Mouse (Mus musculus): ENCODE data around the gene Asb2. TPM values are rescaled to one million over a fixed set of nuclear protein-coding genes. Genes with fewer than 3 reads are reported as not detected.

Gene Asb2
- polyA plus RNA-seq, 1 experiment from 2014 or later: 23.6 TPM

DNA sequence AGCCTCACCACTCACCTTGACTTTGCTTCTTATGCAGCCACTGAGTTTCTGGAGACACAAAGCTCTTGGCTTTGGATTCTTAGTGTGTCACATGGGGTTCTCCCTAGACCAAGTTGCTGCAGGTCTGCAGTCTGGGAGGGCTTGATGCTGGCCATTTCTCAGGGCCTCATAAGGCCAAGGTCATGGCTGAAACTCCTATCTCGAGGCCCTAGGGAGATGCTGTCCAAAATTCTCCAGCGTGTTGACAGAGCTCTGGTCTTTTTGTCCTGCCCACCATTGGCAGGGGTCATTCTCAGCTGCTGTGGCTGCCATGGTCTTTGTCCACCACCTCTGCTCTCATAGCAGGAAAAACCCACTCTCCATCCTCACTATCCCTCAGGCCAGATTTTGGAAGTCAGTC is 11.4 kb upstream of the Asb2 start:
- no peak overlapping the region for H3K4me2 ChIP-seq (ENCODE audit: low read depth, low read length)
- no peak overlapping the region for H3K4me3 ChIP-seq (ENCODE audit: low read length)
- no peak overlapping the region for H3K27ac ChIP-seq (ENCODE audit: low read length)
- no peaks in the 10 kb centered on the region for H3K36me3 ChIP-seq (ENCODE audit: control insufficient read depth, insufficient read depth, low read length)
- no peaks in the 10 kb centered on the region for H3K9me3 ChIP-seq (ENCODE audit: control insufficient read depth, low read length)
- no peak for ATAC-seq
- 76% methylated on average over 2 of the region's 2 CpGs for WGBS
- 0 out of 2 replicates have a peak, but pooled peaks cover 2% of the 10 kb centered on the region for H3K27me3 ChIP-seq (replicated peaks; ENCODE audit: control insufficient read depth, insufficient read depth, low read length)
- H3K9ac ChIP-seq (ENCODE audit: low read depth, low read length): no peak overlapping the region
- H3K4me1 ChIP-seq (ENCODE audit: control insufficient read depth, insufficient read depth, low read length): no peaks in the 10 kb centered on the region

DNA sequence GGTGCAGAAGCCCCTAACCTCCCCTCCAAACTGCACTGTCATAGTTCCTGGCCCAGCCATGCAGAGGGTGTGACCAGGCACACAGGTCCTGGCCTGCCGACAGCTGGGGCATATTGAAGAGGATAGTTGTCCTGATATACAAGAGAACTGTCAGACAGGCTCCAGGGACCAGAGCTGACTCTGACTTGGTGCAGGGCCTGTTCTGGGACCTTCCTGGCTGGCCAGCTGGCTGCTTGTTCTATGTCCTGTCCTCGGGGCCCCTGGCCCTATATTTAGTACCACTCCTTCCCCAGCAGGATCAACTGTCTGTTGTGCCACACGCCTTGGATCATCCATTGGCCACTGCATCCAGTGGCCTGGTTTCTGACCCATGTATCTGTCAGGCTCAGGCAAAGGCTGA is 6.5 kb upstream of the Asb2 start:
- Histone ChIP-seq H3K9me3 (ENCODE audit: control insufficient read depth, low read length) (no peaks in the 10 kb centered on the region), H3K27me3 (replicated peaks; ENCODE audit: control insufficient read depth, insufficient read depth, low read length) (0 out of 2 replicates have a peak, but pooled peaks cover 2% of the 10 kb centered on the region), H3K4me1 (ENCODE audit: control insufficient read depth, insufficient read depth, low read length) (no peaks in the 10 kb centered on the region), H3K4me3 (ENCODE audit: low read length) (no peak overlapping the region), H3K27ac (ENCODE audit: low read length) (no peak overlapping the region), H3K9ac (ENCODE audit: low read depth, low read length) (no peak overlapping the region), H3K36me3 (ENCODE audit: control insufficient read depth, insufficient read depth, low read length) (no peaks in the 10 kb centered on the region), H3K4me2 (ENCODE audit: low read depth, low read length) (no peak overlapping the region)
- no peak for ATAC-seq
- 76% methylated on average over 3 of the region's 3 CpGs for WGBS

DNA sequence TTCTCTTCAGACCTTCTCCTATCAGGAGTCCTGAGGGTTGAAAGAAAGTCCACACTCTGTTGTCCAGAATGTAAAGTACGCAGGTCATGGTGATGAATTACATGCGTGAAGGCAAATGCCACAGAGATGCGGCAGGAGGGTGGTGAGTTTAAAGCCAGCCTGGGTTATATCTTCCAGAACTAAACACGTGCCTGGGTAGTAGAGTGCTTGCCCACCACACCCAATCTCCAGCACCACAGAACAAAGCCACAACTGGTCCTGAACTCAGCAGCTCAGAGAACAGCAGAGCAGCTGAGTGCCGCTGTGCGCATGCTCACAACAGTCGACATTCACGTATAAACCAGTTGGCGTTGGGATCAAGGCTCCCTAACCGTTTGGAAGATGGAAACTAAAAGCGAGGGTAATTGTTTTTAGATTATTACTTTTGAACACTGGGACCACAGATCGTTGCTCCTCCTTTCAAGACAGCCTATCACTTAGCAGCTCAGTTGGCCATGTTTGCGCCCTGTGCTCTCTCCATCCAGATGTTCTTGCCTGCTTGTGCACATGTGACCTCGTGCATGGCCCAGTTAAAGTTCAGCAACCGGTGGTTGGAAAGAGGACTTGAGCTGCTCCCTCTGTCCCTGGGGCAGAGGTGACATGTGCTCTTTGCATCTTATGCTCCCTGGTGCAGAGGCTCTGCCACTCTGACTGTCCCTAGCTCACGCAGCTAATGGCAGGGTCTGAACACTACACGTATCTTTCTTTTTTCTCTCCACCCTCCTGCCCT is 5.9 kb upstream of the Asb2 start:
- Histone ChIP-seq H3K4me1 (ENCODE audit: control insufficient read depth, insufficient read depth, low read length) (no peaks in the 10 kb centered on the region), H3K4me2 (ENCODE audit: low read depth, low read length) (no peak overlapping the region), H3K27me3 (replicated peaks; ENCODE audit: control insufficient read depth, insufficient read depth, low read length) (0 out of 2 replicates have a peak, but pooled peaks cover 2% of the 10 kb centered on the region), H3K4me3 (ENCODE audit: low read length) (no peak overlapping the region), H3K36me3 (ENCODE audit: control insufficient read depth, insufficient read depth, low read length) (no peaks in the 10 kb centered on the region), H3K9ac (ENCODE audit: low read depth, low read length) (no peak overlapping the region), H3K9me3 (ENCODE audit: control insufficient read depth, low read length) (no peaks in the 10 kb centered on the region), H3K27ac (ENCODE audit: low read length) (no peak overlapping the region)
- no peak for ATAC-seq
- 84% methylated on average over 17 of the region's 17 CpGs for WGBS

DNA sequence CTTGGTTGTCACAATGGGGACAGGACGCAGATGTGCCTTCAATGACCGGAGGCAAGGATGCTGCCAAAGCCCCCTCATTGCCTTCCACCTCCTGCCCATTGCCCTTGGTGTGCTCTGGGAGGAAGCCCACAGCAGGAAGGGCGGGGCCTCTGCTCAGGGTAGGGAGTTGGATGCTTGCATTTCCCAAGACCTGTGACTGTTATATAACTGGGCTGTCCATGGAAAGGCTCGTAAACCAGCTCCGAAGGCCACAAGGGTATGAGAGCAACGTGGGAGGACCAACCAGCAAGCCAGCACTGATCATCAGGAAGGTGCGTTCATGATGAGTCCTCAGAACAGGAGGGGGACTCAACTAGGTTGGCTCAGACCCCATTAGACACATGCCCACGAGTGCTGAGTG is 5.0 kb upstream of the Asb2 start:
- Histone ChIP-seq H3K36me3 (ENCODE audit: control insufficient read depth, insufficient read depth, low read length) (no peaks in the 10 kb centered on the region), H3K27ac (ENCODE audit: low read length) (no peak overlapping the region), H3K4me1 (ENCODE audit: control insufficient read depth, insufficient read depth, low read length) (no peaks in the 10 kb centered on the region), H3K4me3 (ENCODE audit: low read length) (no peak overlapping the region), H3K9ac (ENCODE audit: low read depth, low read length) (no peak overlapping the region), H3K4me2 (ENCODE audit: low read depth, low read length) (no peak overlapping the region), H3K9me3 (ENCODE audit: control insufficient read depth, low read length) (no peaks in the 10 kb centered on the region), H3K27me3 (replicated peaks; ENCODE audit: control insufficient read depth, insufficient read depth, low read length) (0 out of 2 replicates have a peak, but pooled peaks cover 2% of the 10 kb centered on the region)
- 72% methylated on average over 8 of the region's 8 CpGs for WGBS
- no peak for ATAC-seq

DNA sequence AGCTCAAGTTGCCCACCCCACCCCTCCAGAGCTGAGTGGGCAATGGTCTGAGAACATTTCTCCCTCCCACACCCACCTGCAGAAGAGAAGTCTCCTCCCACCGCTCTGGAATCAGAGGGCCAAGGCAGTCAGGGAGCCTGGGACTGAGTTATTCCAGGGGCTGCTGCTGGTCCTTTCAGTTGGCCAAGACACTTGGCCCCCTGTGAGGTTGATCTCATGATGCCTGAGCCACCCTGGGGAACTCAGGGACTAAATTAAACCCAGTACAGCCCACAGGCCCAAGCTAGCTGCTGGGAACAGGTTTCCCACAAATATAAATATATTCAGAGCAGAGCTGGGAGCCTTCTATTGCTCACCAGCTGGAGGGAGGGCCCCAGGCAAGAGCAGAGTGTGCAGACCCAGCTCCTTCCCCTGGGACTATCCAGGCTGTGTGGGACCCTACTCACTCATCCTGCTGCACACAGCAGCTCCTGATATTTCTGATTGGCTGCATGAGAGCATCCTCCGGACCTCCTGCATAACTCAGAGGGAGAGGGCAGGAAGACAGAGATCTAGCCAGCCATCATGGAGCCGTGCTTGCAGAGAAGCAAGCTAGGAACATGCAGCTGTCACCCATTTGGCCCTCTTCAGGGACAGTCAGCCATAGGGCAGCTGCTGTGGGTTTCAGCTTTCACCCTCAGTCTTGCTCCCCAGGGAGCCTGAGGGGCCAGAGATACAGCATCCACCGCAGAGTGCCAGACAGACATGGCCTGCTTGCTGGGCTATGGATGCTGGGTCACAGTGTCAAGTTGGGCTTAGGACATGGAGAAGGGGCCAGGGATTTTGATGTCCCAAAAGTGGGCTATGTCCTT is 3.4 kb upstream of the Asb2 start:
- no peak overlapping the region for H3K4me3 ChIP-seq (ENCODE audit: low read length)
- no peak for ATAC-seq
- H3K36me3 ChIP-seq (ENCODE audit: control insufficient read depth, insufficient read depth, low read length): no peaks in the 10 kb centered on the region
- whole genome bisulfite sequencing: 48% methylated on average over 4 of the region's 4 CpGs
- H3K27me3 ChIP-seq (replicated peaks; ENCODE audit: control insufficient read depth, insufficient read depth, low read length): 0 out of 2 replicates have a peak, but pooled peaks cover 2% of the 10 kb centered on the region
- no peaks in the 10 kb centered on the region for H3K4me1 ChIP-seq (ENCODE audit: control insufficient read depth, insufficient read depth, low read length)
- no peak overlapping the region for H3K4me2 ChIP-seq (ENCODE audit: low read depth, low read length)
- H3K9ac ChIP-seq (ENCODE audit: low read depth, low read length): 0 out of 2 replicates have a peak overlapping the region, but pooled peaks have one; percentile 12
- H3K27ac ChIP-seq (ENCODE audit: low read length): no peak overlapping the region
- no peaks in the 10 kb centered on the region for H3K9me3 ChIP-seq (ENCODE audit: control insufficient read depth, low read length)

DNA sequence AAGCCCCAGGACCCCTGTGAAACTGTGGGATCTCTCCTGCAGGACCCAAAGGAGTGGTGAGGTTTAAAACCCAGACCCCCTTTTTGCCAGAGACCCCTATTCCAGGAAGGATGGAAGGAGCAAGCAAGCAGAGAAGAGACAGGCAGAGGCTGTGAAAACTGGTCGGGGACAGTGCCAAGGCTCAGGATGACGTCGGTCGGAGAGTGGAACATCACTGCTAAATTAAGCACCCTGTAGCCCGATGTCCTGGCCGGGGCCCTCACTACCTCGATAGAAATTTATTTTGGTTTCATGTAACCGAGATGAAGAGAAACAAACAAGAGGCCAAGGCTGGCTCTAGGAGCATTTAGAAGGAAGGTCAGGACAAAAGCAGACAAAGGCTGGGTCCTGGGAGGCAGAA is 2.4 kb upstream of the Asb2 start:
- H3K27me3 ChIP-seq (replicated peaks; ENCODE audit: control insufficient read depth, insufficient read depth, low read length): no peaks in the 10 kb centered on the region
- no peaks in the 10 kb centered on the region for H3K4me1 ChIP-seq (ENCODE audit: control insufficient read depth, insufficient read depth, low read length)
- no peaks in the 10 kb centered on the region for H3K9me3 ChIP-seq (ENCODE audit: control insufficient read depth, low read length)
- no peaks in the 10 kb centered on the region for H3K36me3 ChIP-seq (ENCODE audit: control insufficient read depth, insufficient read depth, low read length)
- no peak overlapping the region for H3K27ac ChIP-seq (ENCODE audit: low read length)
- no peak overlapping the region for H3K4me2 ChIP-seq (ENCODE audit: low read depth, low read length)
- H3K4me3 ChIP-seq (ENCODE audit: low read length): no peak overlapping the region
- H3K9ac ChIP-seq (ENCODE audit: low read depth, low read length): no peak overlapping the region
- ATAC-seq: no peak
- WGBS: 80% methylated on average over 8 of the region's 8 CpGs

DNA sequence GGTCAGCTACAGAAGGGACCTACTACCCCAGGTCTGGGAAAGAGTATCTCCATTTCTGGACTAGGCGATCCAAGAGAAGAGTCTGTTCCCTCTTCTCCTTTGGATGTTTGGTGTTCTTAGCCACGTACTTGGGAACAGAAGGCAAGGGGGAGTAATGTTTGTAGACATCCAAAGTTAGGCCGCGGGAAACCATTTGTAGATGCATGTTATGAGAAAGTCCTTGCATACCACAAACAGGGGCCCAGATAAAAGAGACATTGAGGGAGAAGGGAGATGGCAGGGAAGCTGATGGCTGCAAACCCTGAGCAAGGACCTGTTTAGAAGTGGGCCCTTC is 581 bp upstream of the Asb2 start:
- Histone ChIP-seq H3K27ac (ENCODE audit: low read length) (peak overlapping the region; percentile 69), H3K27me3 (replicated peaks; ENCODE audit: control insufficient read depth, insufficient read depth, low read length) (no peaks in the 10 kb centered on the region), H3K9ac (ENCODE audit: low read depth, low read length) (no peak overlapping the region), H3K9me3 (ENCODE audit: control insufficient read depth, low read length) (no peaks in the 10 kb centered on the region), H3K4me3 (ENCODE audit: low read length) (no peak overlapping the region), H3K4me2 (ENCODE audit: low read depth, low read length) (no peak overlapping the region), H3K36me3 (ENCODE audit: control insufficient read depth, insufficient read depth, low read length) (no peaks in the 10 kb centered on the region), H3K4me1 (ENCODE audit: control insufficient read depth, insufficient read depth, low read length) (no peaks in the 10 kb centered on the region)
- no peak for ATAC-seq
- WGBS: 89% methylated on average over 4 of the region's 4 CpGs

DNA sequence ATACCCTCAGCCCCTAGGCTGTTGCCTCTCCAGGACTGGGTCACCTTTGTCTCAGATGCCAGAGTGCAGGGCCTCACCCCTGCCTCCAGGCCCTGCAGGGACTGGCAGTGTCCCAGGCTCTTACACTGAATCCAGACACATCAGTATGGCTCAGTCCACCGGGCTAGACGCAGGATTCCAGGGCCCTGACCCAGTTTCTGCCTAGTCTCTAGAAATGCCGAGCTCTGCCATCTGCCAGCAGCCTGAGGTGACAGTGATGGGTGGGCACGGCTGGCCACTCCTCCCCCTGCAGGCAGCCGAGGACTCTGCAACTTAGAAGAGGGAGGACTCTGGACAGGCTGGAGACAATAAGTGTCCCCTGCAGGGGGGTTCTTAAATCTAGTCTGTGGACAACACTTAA is 2.3 kb downstream of the Asb2 start:
- no peaks in the 10 kb centered on the region for H3K27me3 ChIP-seq (replicated peaks; ENCODE audit: control insufficient read depth, insufficient read depth, low read length)
- H3K9me3 ChIP-seq (ENCODE audit: control insufficient read depth, low read length): no peaks in the 10 kb centered on the region
- peak overlapping the region; percentile 30 for H3K4me3 ChIP-seq (ENCODE audit: low read length)
- no peak overlapping the region for H3K27ac ChIP-seq (ENCODE audit: low read length)
- peak overlapping the region; percentile 37; the same call in 1 of the 2 replicates for H3K9ac ChIP-seq (ENCODE audit: low read depth, low read length)
- no peak for ATAC-seq
- H3K36me3 ChIP-seq (ENCODE audit: control insufficient read depth, insufficient read depth, low read length): no peaks in the 10 kb centered on the region
- H3K4me1 ChIP-seq (ENCODE audit: control insufficient read depth, insufficient read depth, low read length): no peaks in the 10 kb centered on the region
- WGBS: 15% methylated on average over 5 of the region's 5 CpGs
- 0 out of 2 replicates have a peak overlapping the region, but pooled peaks have one; percentile 33 for H3K4me2 ChIP-seq (ENCODE audit: low read depth, low read length)

DNA sequence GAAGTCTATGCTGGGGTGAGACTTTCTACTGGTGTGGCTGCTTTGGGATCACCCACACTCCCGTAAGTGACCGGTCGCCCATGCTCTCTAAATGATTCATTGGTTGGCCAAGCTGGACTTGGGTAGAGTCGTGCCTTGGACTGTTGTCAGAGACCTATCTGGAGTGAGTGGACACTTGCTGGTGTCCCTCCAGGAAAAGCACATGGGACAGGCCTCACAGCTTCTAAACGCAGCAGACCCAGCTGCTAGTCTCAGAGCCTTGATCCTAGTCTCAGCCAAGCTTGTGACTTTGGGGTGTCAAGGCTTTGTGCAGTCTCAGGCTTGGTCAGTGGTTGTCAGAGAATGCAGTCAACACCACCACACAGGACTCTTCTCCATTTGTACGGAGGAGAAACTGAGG is 3.1 kb downstream of the Asb2 start:
- no peak overlapping the region for H3K4me2 ChIP-seq (ENCODE audit: low read depth, low read length)
- no peaks in the 10 kb centered on the region for H3K9me3 ChIP-seq (ENCODE audit: control insufficient read depth, low read length)
- no peak for ATAC-seq
- H3K36me3 ChIP-seq (ENCODE audit: control insufficient read depth, insufficient read depth, low read length): no peaks in the 10 kb centered on the region
- 90% methylated on average over 6 of the region's 6 CpGs for WGBS
- H3K27ac ChIP-seq (ENCODE audit: low read length): no peak overlapping the region
- H3K4me1 ChIP-seq (ENCODE audit: control insufficient read depth, insufficient read depth, low read length): no peaks in the 10 kb centered on the region
- H3K27me3 ChIP-seq (replicated peaks; ENCODE audit: control insufficient read depth, insufficient read depth, low read length): no peaks in the 10 kb centered on the region
- no peak overlapping the region for H3K4me3 ChIP-seq (ENCODE audit: low read length)
- no peak overlapping the region for H3K9ac ChIP-seq (ENCODE audit: low read depth, low read length)

Measured in intestine, embryonic 16.5 days (tissue).